Mouse (Mus musculus) cerebellum, adult 8-10 months (tissue): ENCODE data around the gene Rasip1.
A peak's percentile ranks its signal among the peaks of the same experiment; 100 is the strongest.
"Not testable (repeated sequence)": the region's sequence is repeated elsewhere in the genome, so short reads cannot be mapped to it uniquely, and the experiment has no call there.

Source experiments
- DNase-seq: peaks from one replicate; pipeline ENCODE4 v3.0.0; 2022

Gene Rasip1

GRCm38 (mm10) chr7:45645591-45645971 is 18.3 kb downstream of the Rasip1 start:
- DNase-seq, result no peak

GRCm38 (mm10) chr7:45646671-45647070 is 19.4 kb downstream of the Rasip1 start:
- DNase-seq, result no peak

GRCm38 (mm10) chr7:45649351-45649750 is 22.1 kb downstream of the Rasip1 start:
- no peak for DNase-seq

- DNase-seq, result not testable (repeated sequence)
Measured at GRCm38 (mm10) chr7:45650484-45650883, 23.2 kb downstream of the Rasip1 start.

GRCm38 (mm10) chr7:45654424-45655047 is 27.2 kb downstream of the Rasip1 start:
- no peak for DNase-seq

GRCm38 (mm10) chr7:45660746-45661478 is 33.6 kb downstream of the Rasip1 start:
- DNase-seq, result no peak

- DNase-seq, result not testable (repeated sequence)
Measured at GRCm38 (mm10) chr7:45661702-45662101, 34.4 kb downstream of the Rasip1 start.

GRCm38 (mm10) chr7:45665303-45666138 is 38.2 kb downstream of the Rasip1 start:
- no peak for DNase-seq

- no peak for DNase-seq
Measured at GRCm38 (mm10) chr7:45666161-45666560, 38.9 kb downstream of the Rasip1 start, which contains the start of gene Fut2. Fut2 (minus strand) TSS chr7:45666394.

GRCm38 (mm10) chr7:45667761-45668160 is 40.5 kb downstream of the Rasip1 start:
- no peak for DNase-seq

- no peak for DNase-seq
Measured at GRCm38 (mm10) chr7:45668921-45669320, 41.6 kb downstream of the Rasip1 start.

- no peak for DNase-seq
Measured at GRCm38 (mm10) chr7:45677627-45678295, 50.5 kb downstream of the Rasip1 start.

- DNase-seq, result no peak
Measured at GRCm38 (mm10) chr7:45678513-45678912, 51.2 kb downstream of the Rasip1 start.

GRCm38 (mm10) chr7:45679966-45680621 is 52.8 kb downstream of the Rasip1 start:
- DNase-seq, result no peak

- peak; percentile 44 for DNase-seq
Measured at GRCm38 (mm10) chr7:45681046-45681736, 53.9 kb downstream of the Rasip1 start.

- DNase-seq, result peak; percentile 85
Measured at GRCm38 (mm10) chr7:45682144-45683126, 55.1 kb downstream of the Rasip1 start.

GRCm38 (mm10) chr7:45683396-45684050 is 56.2 kb downstream of the Rasip1 start, which contains the start of gene Ntn5:
Ntn5 (plus strand) TSS chr7:45684022.
- no peak for DNase-seq

GRCm38 (mm10) chr7:45685811-45686210 is 58.5 kb downstream of the Rasip1 start:
- DNase-seq, result no peak

- no peak for DNase-seq
Measured at GRCm38 (mm10) chr7:45686841-45687240, 59.6 kb downstream of the Rasip1 start.
